Mouse (Mus musculus) granulocyte monocyte progenitor cell, adult 5-6 weeks (primary cell): ENCODE measurements around the gene Lasp1. TPM values are rescaled to one million over a fixed set of nuclear protein-coding genes. Genes with fewer than 3 reads are reported as not detected.
"Not testable (repeated sequence)": the region's sequence is repeated elsewhere in the genome, so short reads cannot be mapped to it uniquely, and the experiment has no call there.

ENCODE experiments used
- ATAC-seq: replicated peaks from 2 replicates; pipeline ENCODE4 v1.8.0; 2016; ENCODE audit warnings: mild to moderate bottlenecking, moderate TSS enrichment, inconsistent platforms; ENCODE audit not compliant: poor library complexity, severe bottlenecking
- total RNA-seq, 2 experiments: library from RNA; stranded (forward) in 1 of 2; stranded (reverse) in 1 of 2; fragments of 200-712, 200-1000 nt in 1 of 2; fragments of >200 nt in 1 of 2; fragmentation: Nextera tagmentation in 1 of 2; gene quantifications; 2 replicates each; pipeline ENCODE4 v1.2.3; 2014 to 2017

Lasp1 gene
- total RNA-seq, 2 experiments from 2014 or later: 60.5 to 92.5 TPM

DNA sequence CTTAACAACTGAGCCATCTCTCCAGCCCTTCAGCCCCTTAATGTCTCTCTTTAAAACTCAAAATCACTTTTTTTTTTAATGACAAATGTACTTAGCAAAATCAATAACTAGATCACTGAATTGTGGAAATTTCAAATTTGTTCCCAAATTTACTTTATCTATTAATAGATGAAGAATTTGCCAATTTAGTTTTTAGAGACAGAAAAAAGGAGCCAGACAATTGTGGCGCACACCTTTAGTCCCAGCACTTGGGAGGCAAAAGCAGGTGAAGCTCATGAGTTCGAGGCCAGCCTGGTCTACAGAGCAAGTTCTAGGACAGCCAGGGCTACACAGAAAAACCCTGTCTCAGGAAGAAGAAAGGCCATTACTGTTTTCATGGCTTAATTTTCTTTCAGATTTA, 52.8 kb downstream of the Lasp1 start:
- no peak for ATAC-seq

DNA sequence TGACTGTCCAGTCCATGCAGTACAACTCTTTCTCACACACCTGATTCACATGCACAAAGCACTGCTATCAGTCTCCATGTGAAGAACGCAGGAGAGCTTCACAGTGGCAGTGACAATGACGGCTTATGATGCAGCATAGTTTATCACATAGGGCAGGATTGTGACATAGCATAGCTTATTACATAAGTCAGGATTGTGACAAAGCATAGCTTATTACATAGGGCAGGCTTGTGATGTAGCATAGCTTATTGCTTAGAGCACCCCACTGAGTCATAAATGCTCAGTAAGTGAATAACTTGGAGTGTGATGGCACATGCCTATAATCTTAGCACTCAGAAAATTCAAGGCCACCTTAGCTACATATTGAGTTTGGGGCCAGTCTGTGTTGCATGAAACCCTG, 56.7 kb downstream of the Lasp1 start:
- ATAC-seq: no peak

DNA sequence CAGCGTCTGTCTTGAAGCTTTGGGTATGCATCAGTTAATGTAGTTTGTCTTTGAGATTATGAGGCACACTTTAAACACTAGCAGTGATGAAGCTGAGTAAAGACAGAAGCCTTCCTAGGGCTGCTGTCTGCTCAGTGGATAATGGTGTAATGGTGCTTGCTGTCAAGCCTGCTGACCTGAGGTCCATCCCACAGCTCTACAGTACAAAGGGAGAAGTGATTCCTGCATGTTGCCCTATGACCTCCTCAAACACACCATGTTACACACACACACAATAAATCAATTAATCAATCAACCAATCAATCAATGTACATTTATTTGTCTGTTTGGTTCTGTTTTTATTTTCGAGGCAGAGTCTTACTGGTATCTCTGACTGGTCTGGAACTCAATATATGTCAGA, 63.3 kb downstream of the Lasp1 start:
- ATAC-seq: no peak

DNA sequence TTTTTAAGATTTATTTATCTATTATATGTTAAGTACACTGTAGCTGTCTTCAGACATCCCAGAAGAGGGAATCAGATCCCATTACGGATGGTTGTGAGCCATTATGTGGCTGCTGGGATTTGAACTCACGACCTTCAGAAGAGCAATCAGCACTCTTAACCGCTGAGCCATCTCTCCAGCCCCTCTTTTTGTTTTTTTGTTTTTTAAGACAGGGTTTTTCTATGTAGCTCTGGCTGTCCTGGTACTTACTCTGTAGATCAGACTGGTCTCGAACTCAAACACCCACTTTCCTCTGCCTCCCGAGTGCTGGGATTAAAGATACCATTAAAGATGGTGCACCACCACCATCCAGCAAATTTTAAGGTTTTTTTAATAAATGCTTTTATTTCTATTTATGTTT, 66.6 kb downstream of the Lasp1 start:
- ATAC-seq: no peak

GRCm38 (mm10) chr11:97866091-97866888, 67.5 kb downstream of the Lasp1 start:
- no peak for ATAC-seq

GRCm38 (mm10) chr11:97867591-97867990, 68.8 kb downstream of the Lasp1 start:
- ATAC-seq: no peak

- ATAC-seq: not testable (repeated sequence)
These were observed 73.6 kb downstream of the Lasp1 start for GRCm38 (mm10) chr11:97872378-97872777.

- ATAC-seq: no peak
These were observed 75.6 kb downstream of the Lasp1 start for GRCm38 (mm10) chr11:97874396-97874795.

DNA sequence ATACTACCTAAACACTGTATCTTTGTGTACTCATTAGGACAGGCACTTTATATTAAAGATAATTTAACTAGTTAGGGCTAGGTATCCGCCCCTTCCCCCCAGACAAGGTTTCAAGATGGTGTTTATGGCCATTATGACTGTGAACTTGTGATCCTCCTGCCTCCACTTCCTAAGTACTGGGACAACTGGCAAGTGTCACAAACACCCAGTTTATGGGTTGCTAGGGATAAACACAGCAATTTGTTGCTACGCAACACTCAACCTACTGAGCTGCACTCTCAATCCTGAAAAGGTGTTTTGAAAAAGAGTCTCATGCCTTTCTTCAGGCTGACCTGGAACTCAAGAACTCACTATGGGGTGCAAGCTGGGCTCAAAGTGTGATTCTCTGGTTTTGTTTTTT, 78.5 kb downstream of the Lasp1 start:
- no peak for ATAC-seq

GRCm38 (mm10) chr11:97880362-97880761, 81.6 kb downstream of the Lasp1 start:
- no peak for ATAC-seq

GRCm38 (mm10) chr11:97883542-97883917, 84.7 kb downstream of the Lasp1 start:
- peak; percentile 76 for ATAC-seq

GRCm38 (mm10) chr11:97883918-97884600, 85.3 kb downstream of the Lasp1 start, which contains the start of gene Fbxo47:
Fbxo47 (minus strand) TSS chr11:97884154.
- ATAC-seq: peak; percentile 96

DNA sequence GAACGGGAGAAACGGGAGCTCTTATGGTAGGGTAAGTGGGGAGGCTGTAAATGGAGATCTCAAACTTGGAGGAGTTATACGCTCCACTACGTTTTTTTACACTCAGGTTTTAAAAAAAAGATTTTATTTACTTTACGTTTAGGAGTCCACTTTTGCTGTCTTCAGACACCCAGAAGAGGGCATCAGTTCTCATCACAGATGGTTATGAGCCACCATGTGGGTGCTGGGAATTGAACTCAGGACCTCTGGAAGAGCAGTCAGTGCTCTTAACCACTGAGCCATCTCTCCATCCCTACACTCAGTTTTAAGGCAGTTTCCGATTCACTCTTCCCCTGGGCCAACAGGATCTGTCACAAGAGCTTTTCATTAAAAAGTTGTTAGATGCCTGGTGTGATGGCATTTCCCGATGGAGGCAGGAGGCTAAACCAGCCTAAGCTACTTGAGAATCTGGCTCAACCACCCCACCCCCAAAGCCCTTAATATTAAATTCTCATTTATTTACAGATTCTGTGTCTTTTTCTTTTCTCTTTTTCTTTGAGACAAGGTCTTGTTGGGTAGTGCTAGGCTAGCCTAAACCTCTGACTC, 85.9 kb downstream of the Lasp1 start:
- no peak for ATAC-seq

GRCm38 (mm10) chr11:97885296-97885915, 86.6 kb downstream of the Lasp1 start:
- no peak for ATAC-seq

Other genes starting within 250 kb of the Lasp1 start
- gene Srcin1, start 222.8 kb upstream of the Lasp1 start, total RNA-seq (2014; fragmentation: Nextera tagmentation): not detected in 2 replicates
- gene Srcin1, start 222.8 kb upstream of the Lasp1 start, total RNA-seq (2017): not detected in 2 replicates
- gene Epop, start 169.3 kb upstream of the Lasp1 start, total RNA-seq (2014; fragmentation: Nextera tagmentation): 7.5 and 8.1 TPM in 2 replicates
- 1.6 and 2.5 TPM in 2 replicates for gene Epop, start 169.3 kb upstream of the Lasp1 start, total RNA-seq (2017)
- gene Mllt6, start 135.6 kb upstream of the Lasp1 start, total RNA-seq (2014; fragmentation: Nextera tagmentation): 5.7 and 8.5 TPM in 2 replicates
- 4.9 and 6.5 TPM in 2 replicates for gene Mllt6, start 135.6 kb upstream of the Lasp1 start, total RNA-seq (2017)
- gene Cisd3, start 113.2 kb upstream of the Lasp1 start, total RNA-seq (2014; fragmentation: Nextera tagmentation): 48.1 and 62.9 TPM in 2 replicates
- gene Cisd3, start 113.2 kb upstream of the Lasp1 start, total RNA-seq (2017): 0.82 and 6.5 TPM in 2 replicates
- gene Pcgf2, start 98.5 kb upstream of the Lasp1 start, total RNA-seq (2014; fragmentation: Nextera tagmentation): 6.3 and 14.3 TPM in 2 replicates
- 1.8 and 2.8 TPM in 2 replicates for gene Pcgf2, start 98.5 kb upstream of the Lasp1 start, total RNA-seq (2017)
- gene Psmb3, start 95.6 kb upstream of the Lasp1 start, total RNA-seq (2014; fragmentation: Nextera tagmentation): 181 and 283 TPM in 2 replicates
- gene Psmb3, start 95.6 kb upstream of the Lasp1 start, total RNA-seq (2017): 168 and 196 TPM in 2 replicates
- 23.4 and 28.1 TPM in 2 replicates for gene Pip4k2b, start 54.3 kb upstream of the Lasp1 start, total RNA-seq (2014; fragmentation: Nextera tagmentation)
- gene Pip4k2b, start 54.3 kb upstream of the Lasp1 start, total RNA-seq (2017): 16.6 and 20.8 TPM in 2 replicates
- 9.0 and 13.0 TPM in 2 replicates for gene Cwc25, start 32.4 kb upstream of the Lasp1 start, total RNA-seq (2014; fragmentation: Nextera tagmentation)
- 16.3 and 18.9 TPM in 2 replicates for gene Cwc25, start 32.4 kb upstream of the Lasp1 start, total RNA-seq (2017)
- not detected in 2 replicates for gene 1700001P01Rik, start 23.1 kb upstream of the Lasp1 start, total RNA-seq (2014; fragmentation: Nextera tagmentation)
- not detected in 2 replicates for gene 1700001P01Rik, start 23.1 kb upstream of the Lasp1 start, total RNA-seq (2017)
- gene Rpl23, start 16.6 kb upstream of the Lasp1 start, total RNA-seq (2014; fragmentation: Nextera tagmentation): 2,177 and 2,335 TPM in 2 replicates
- 2,263 and 3,329 TPM in 2 replicates for gene Rpl23, start 16.6 kb upstream of the Lasp1 start, total RNA-seq (2017)
- 3.8 TPM in 1 of 2 replicates, not detected in the other for gene B230217C12Rik, start 41.8 kb downstream of the Lasp1 start, total RNA-seq (2014; fragmentation: Nextera tagmentation)
- 1.3 TPM in 1 of 2 replicates, not detected in the other for gene B230217C12Rik, start 41.8 kb downstream of the Lasp1 start, total RNA-seq (2017)
- not detected in 2 replicates for gene Fbxo47, start 85.2 kb downstream of the Lasp1 start, total RNA-seq (2014; fragmentation: Nextera tagmentation)
- 2.0 and 2.2 TPM in 2 replicates for gene Fbxo47, start 85.2 kb downstream of the Lasp1 start, total RNA-seq (2017)
- gene Plxdc1, start 187.4 kb downstream of the Lasp1 start, total RNA-seq (2014; fragmentation: Nextera tagmentation): 3.1 and 3.2 TPM in 2 replicates
- 1.6 and 3.9 TPM in 2 replicates for gene Plxdc1, start 187.4 kb downstream of the Lasp1 start, total RNA-seq (2017)
- gene Arl5c, start 197.2 kb downstream of the Lasp1 start, total RNA-seq (2014; fragmentation: Nextera tagmentation): 11.0 and 15.7 TPM in 2 replicates
- 2.9 and 6.1 TPM in 2 replicates for gene Arl5c, start 197.2 kb downstream of the Lasp1 start, total RNA-seq (2017)
- 0.71 and 4.5 TPM in 2 replicates for gene Cacnb1, start 224.0 kb downstream of the Lasp1 start, total RNA-seq (2014; fragmentation: Nextera tagmentation)
- gene Cacnb1, start 224.0 kb downstream of the Lasp1 start, total RNA-seq (2017): 0.56 and 0.77 TPM in 2 replicates
- gene Rpl19, start 227.7 kb downstream of the Lasp1 start, total RNA-seq (2014; fragmentation: Nextera tagmentation): 3,567 and 3,801 TPM in 2 replicates
- gene Rpl19, start 227.7 kb downstream of the Lasp1 start, total RNA-seq (2017): 1,586 and 1,858 TPM in 2 replicates